Mouse (Mus musculus) CH12.LX (cell line): ENCODE results near the gene Chpf.

Experiments used
- BHLHE40 ChIP-seq: IDR thresholded peaks from 2 replicates; pipeline ENCODE4 v1.6.1; 2011; ENCODE audit warnings: mild to moderate bottlenecking, low read depth, low read length, improper control_type of control experiment
- CTCF ChIP-seq, 2 experiments: IDR thresholded peaks in 1 of 2; conservative IDR thresholded peaks in 1 of 2; 2 replicates each; pipeline ENCODE4 v1.5.1; 2011 to 2012; ENCODE audit warnings: low read depth in 2 of 2, low read length in 2 of 2, improper control_type of control experiment in 1 of 2, inconsistent platforms in 1 of 2, mild to moderate bottlenecking in 1 of 2, moderate library complexity in 1 of 2
- EP300 ChIP-seq: IDR thresholded peaks from 2 replicates; pipeline ENCODE4 v1.6.1; 2011; ENCODE audit warnings: low read length, improper control_type of control experiment
- KAT2A ChIP-seq: IDR thresholded peaks from 2 replicates; pipeline ENCODE4 v1.6.1; 2012; ENCODE audit warnings: low read length, improper control_type of control experiment, inconsistent platforms; ENCODE audit not compliant: insufficient replicate concordance
- MAX ChIP-seq: IDR thresholded peaks from 2 replicates; pipeline ENCODE4 v1.6.1; 2011; ENCODE audit warnings: low read length, improper control_type of control experiment
- MAZ ChIP-seq: IDR thresholded peaks from 2 replicates; pipeline ENCODE4 v1.6.1; 2012; ENCODE audit warnings: low read depth, mild to moderate bottlenecking, inconsistent platforms, low read length, improper control_type of control experiment, moderate library complexity
- MXI1 ChIP-seq: IDR thresholded peaks from 2 replicates; pipeline ENCODE4 v1.6.1; 2011; ENCODE audit warnings: mild to moderate bottlenecking, low read depth, low read length, improper control_type of control experiment
- NELFE ChIP-seq: IDR thresholded peaks from 2 replicates; pipeline ENCODE4 v1.6.1; 2011; ENCODE audit warnings: low read depth, low read length, improper control_type of control experiment
- POLR2A ChIP-seq: IDR thresholded peaks from 2 replicates; pipeline ENCODE4 v1.6.1; 2011; ENCODE audit warnings: low read depth, mild to moderate bottlenecking, improper control_type of control experiment, low read length
- POLR2AphosphoS2 ChIP-seq: IDR thresholded peaks from 2 replicates; pipeline ENCODE4 v1.6.1; 2011; ENCODE audit warnings: low read depth, low read length, improper control_type of control experiment
- UBTF ChIP-seq: IDR thresholded peaks from 2 replicates; pipeline ENCODE4 v1.6.1; 2012; ENCODE audit warnings: low read depth, mild to moderate bottlenecking, inconsistent platforms, low read length, improper control_type of control experiment, moderate library complexity
- ZMIZ1 ChIP-seq: IDR thresholded peaks from 2 replicates; pipeline ENCODE4 v1.6.1; 2012; ENCODE audit warnings: low read depth, mild to moderate bottlenecking, inconsistent platforms, low read length, improper control_type of control experiment

- TF ChIP-seq MAZ (no peak), CTCF (conservative IDR thresholded peaks at IDR 0.05 in 1 of 2, IDR thresholded peaks at IDR 0.05 in 1 of 2; ENCODE audit: low read depth in 2 of 2, low read length in 2 of 2) (no peak), POLR2A (no peak), KAT2A (no peak), EP300 (no peak), UBTF (no peak), MXI1 (no peak), NELFE (no peak), MAX (no peak), POLR2AphosphoS2 (no peak), ZMIZ1 (no peak), BHLHE40 (no peak)
Measured at GRCm38 (mm10) chr1:75502945-75503650, 24.0 kb upstream of the Chpf start.
